Mouse (Mus musculus) liver, adult 2 months (tissue): ENCODE data around the gene Dpt. TPM values are rescaled to one million over a fixed set of nuclear protein-coding genes. Genes with fewer than 3 reads are reported as not detected.

ENCODE experiments used
- DNase-seq: peaks from one replicate; pipeline ENCODE4 v3.0.0-alpha.2; 2011; ENCODE audit warnings: low read depth, low spot score; ENCODE audit errors: extremely low read depth
- H3K27ac ChIP-seq: fragments of 200-500 bp; replicated peaks from 2 replicates; pipeline ENCODE4 v1.5.1; 2012; ENCODE audit warnings: low read depth, mild to moderate bottlenecking, control low read depth, inconsistent platforms, low read length; ENCODE audit not compliant: insufficient read depth
- H3K27me3 ChIP-seq: fragments of 200-500 bp; 2 replicates; pipeline ENCODE4 v1.6.1; 2012; ENCODE audit warnings: mild to moderate bottlenecking, moderate library complexity, low read length, inconsistent platforms; ENCODE audit not compliant: control insufficient read depth, insufficient read depth
- H3K36me3 ChIP-seq: fragments of 200-500 bp; 2 replicates; pipeline ENCODE4 v1.6.1; 2012; ENCODE audit warnings: low read length, inconsistent platforms; ENCODE audit not compliant: control insufficient read depth, insufficient read depth
- H3K4me1 ChIP-seq: fragments of 200-500 bp; 2 replicates; pipeline ENCODE4 v1.6.1; 2011; ENCODE audit warnings: low read length; ENCODE audit not compliant: control insufficient read depth, insufficient read depth
- H3K4me3 ChIP-seq: fragments of 200-500 bp; 2 replicates; pipeline ENCODE4 v1.5.1; 2011; ENCODE audit warnings: low read depth, mild to moderate bottlenecking, control low read depth, low read length, moderate library complexity; ENCODE audit not compliant: insufficient read depth
- H3K79me2 ChIP-seq: fragments of 200-500 bp; 2 replicates; pipeline ENCODE4 v1.6.1; 2012; ENCODE audit warnings: inconsistent platforms, mild to moderate bottlenecking, low read length, moderate library complexity; ENCODE audit not compliant: control insufficient read depth, insufficient read depth
- H3K9ac ChIP-seq: fragments of 200-500 bp; 2 replicates; pipeline ENCODE4 v1.6.1; 2012; ENCODE audit warnings: low read depth, mild to moderate bottlenecking, control low read depth, inconsistent platforms, low read length
- CTCF ChIP-seq: fragments of 200-500 bp; IDR thresholded peaks from 2 replicates; pipeline ENCODE4 v1.5.1; 2011; ENCODE audit warnings: low read depth, low read length, control low read depth
- POLR2A ChIP-seq: fragments of 200-500 bp; IDR thresholded peaks from 2 replicates; pipeline ENCODE4 v1.6.1; 2011; ENCODE audit warnings: low read length, control low read depth; ENCODE audit not compliant: insufficient read depth; ENCODE audit errors: extremely low read depth
- WGBS: fragments of 180-500 bp; shearing (Covaris S2); methylation state at CpG from one replicate; pipeline ENCODE4 v1.1.7; 2018; 5-methylcytosine and 5-hydroxymethylcytosine counted together
- polyA plus RNA-seq: library from polyadenylated mRNA; depleted of rRNA; stranded (reverse); fragments of >200 nt; gene quantifications from 2 replicates; pipeline ENCODE4 v1.2.3, GENCODE M21; 2012
- total RNA-seq: library from RNA; depleted of rRNA; stranded (reverse); fragments of >200 nt; gene quantifications from 2 replicates; pipeline ENCODE4 v1.2.3, GENCODE M21; 2014

Gene Dpt
- total and polyA plus RNA-seq, 2 experiments: 2.5 to 5.2 TPM

DNA sequence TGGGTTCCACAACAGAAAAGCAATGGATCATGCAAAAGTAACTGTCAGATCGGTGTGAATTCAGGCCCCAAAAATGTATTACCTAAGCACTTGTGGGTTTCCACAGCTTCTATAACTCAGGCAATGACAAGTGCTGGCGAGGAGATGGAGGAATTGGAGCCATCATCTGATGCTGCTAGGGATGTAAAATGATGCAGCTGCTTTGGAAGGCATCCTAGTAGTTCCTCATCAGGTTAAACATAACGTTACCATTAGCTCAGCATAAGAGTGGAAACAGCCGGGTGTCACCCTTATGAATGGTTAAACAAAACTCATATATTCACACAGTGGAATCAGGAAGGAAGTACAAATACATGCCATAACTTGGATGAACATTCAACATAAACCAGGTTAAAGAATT, 3.4 kb upstream of the Dpt start:
- 85% methylated on average over 4 of the region's 4 CpGs for WGBS
- Histone ChIP-seq H3K79me2 (no peaks in the 10 kb centered on the region), H3K9ac (no peak overlapping the region), H3K27me3 (no peaks in the 10 kb centered on the region), H3K4me1 (peaks cover 3% of the 10 kb centered on the region; the same call in 1 of the 2 replicates), H3K27ac (no peak overlapping the region), H3K36me3 (no peaks in the 10 kb centered on the region), H3K4me3 (no peak overlapping the region)
- DNase-seq: no peak
- no peak for TF ChIP-seq CTCF
- no peak for TF ChIP-seq POLR2A

DNA sequence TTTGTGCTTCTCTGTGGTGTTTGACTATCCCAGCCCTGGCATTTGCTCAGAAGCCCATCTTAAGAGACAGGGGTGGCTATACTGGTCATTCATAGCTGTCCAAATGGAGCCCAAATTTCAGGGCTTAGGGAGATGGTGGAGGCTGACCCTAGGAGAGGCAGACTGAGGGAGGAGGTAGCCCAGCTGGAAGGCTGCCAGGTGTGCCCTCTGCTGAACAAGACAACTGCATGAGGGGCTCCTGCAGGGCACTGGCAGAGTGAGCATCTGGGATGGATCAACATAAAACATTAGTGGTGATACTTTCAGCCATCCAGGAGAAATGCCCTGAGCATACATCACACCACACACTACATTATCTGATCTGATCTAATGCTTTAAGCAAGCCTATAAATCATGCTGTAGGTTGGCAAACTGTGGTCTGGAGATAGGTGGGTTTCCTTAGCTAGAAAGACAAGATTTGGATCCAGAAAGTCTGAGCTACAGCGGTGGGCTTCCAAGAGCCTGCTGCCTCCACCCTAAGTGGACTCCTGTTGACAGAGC, 1.4 kb downstream of the Dpt start:
- Histone ChIP-seq H3K27ac (no peak overlapping the region), H3K4me3 (no peak overlapping the region), H3K36me3 (no peaks in the 10 kb centered on the region), H3K27me3 (no peaks in the 10 kb centered on the region), H3K9ac (no peak overlapping the region), H3K4me1 (no peaks in the 10 kb centered on the region), H3K79me2 (no peaks in the 10 kb centered on the region)
- DNase-seq: no peak
- no peak for TF ChIP-seq POLR2A
- no peak for TF ChIP-seq CTCF
- 97% methylated on average over 1 of the region's 1 CpGs for WGBS

DNA sequence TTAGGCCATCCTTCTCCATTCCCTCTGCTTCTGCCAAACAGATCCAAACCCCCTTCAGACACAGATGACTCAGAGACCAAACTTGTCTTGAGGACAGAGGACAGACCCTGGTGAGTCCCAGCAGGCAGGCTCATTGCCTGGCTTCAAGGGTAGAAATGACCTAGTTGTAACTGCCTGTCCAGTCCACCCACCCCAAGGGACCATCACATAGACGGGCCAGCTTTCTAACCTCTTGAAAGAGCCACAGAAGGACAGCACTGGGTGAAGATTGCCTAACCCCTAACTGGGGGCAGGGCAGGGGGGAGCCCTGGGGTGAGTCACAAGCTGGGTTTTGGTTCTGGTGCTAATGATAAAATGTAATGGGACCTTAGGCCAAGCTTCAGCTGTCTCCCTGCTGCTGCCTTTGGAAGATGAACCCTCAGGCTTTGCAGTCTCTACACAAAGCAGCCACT, 2.1 kb downstream of the Dpt start:
- no peaks in the 10 kb centered on the region for H3K36me3 ChIP-seq
- 47% methylated on average over 1 of the region's 1 CpGs for WGBS

DNA sequence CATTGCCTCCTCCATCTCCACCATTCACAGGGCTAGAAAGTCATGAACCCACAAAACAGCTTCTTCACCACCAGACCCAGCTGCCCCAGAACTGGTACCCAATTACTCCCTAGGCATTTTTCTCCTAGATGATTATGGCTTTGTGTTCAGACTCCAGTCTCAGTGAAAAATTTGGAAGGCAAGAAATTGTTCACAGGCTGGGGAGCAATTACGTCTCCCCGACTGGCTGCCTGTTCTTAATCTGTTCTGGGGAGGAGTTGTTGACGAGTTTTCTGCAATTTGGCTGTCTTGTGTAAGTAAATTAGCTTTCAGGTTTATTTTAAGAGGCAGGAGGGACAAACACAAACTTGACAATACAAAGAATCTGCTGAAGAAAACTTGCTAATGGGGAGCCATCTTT, 2.7 kb downstream of the Dpt start:
- TF ChIP-seq POLR2A (no peak), CTCF (no peak)

More for the DNA sequence above, 2.1 kb downstream of the Dpt start:
- Histone ChIP-seq H3K79me2 (no peaks in the 10 kb centered on the region), H3K9ac (no peak overlapping the region), H3K4me1 (no peaks in the 10 kb centered on the region), H3K27ac (no peak overlapping the region), H3K27me3 (no peaks in the 10 kb centered on the region), H3K4me3 (no peak overlapping the region)
- no peak for DNase-seq
- TF ChIP-seq POLR2A (no peak), CTCF (no peak)

DNA sequence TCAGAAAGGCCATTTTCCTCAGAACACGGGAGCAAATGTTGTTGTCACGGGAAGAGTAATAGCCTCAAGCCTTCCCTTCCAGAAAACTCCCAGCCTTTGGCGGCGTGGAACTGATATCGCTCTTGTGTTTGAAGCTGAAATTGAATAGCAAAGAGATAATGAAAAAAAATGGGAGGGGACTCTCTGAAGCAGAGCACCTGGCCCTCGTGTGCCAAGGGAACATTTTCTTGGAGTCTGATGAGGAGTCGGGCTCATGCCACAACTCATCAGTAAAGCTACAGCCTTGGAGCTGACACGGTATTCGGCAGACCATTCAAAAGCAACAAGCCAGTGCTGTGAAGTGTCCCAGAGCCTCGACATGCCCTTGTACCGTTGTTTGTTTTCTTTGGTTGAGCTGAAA, 7.8 kb downstream of the Dpt start:
- TF ChIP-seq POLR2A (no peak), CTCF (no peak)
- DNase-seq: no peak
- Histone ChIP-seq H3K27ac (no peak overlapping the region), H3K9ac (no peak overlapping the region), H3K4me3 (no peak overlapping the region), H3K36me3 (no peaks in the 10 kb centered on the region), H3K4me1 (no peaks in the 10 kb centered on the region), H3K27me3 (no peaks in the 10 kb centered on the region), H3K79me2 (no peaks in the 10 kb centered on the region)
- WGBS: 66% methylated on average over 11 of the region's 11 CpGs

More for the DNA sequence above, 2.7 kb downstream of the Dpt start:
- no peaks in the 10 kb centered on the region for H3K36me3 ChIP-seq
- H3K4me1 ChIP-seq: no peaks in the 10 kb centered on the region
- H3K27me3 ChIP-seq: no peaks in the 10 kb centered on the region
- WGBS: 89% methylated on average over 3 of the region's 3 CpGs
- no peak overlapping the region for H3K4me3 ChIP-seq
- no peak overlapping the region for H3K27ac ChIP-seq
- H3K9ac ChIP-seq: no peak overlapping the region
- no peak for DNase-seq
- H3K79me2 ChIP-seq: no peaks in the 10 kb centered on the region

DNA sequence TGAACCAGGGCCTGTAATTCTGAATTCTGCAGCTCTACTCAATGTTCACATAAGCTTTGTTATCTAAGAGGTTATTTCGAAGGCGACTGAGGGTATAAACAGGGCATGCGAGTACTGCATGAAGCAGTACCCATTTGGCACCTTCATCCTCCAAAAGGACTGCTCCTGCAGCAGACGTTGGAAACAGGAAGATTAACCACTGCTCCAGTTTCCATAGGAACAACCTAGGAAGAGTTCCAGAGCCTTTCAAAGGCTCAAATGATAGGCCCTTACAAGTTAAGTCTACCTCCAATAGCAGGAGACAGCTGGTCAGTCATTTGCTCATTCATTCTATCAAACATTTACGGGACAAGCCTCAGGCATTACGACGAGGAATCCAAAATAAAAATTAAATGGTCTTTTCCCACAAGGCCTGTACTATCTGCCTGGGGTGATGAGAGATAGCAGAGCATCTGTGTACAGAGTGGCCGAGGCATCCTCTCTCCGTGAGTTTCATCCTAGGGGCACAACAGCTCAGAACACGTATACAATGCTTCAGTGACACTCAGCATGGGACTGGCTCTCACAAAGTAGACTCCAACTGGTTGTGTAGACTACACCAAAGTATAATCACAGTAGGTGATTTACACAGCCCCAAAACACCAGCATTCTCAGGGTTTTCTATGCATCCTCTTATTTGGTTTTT, 8.4 kb downstream of the Dpt start:
- Histone ChIP-seq H3K27me3 (no peaks in the 10 kb centered on the region), H3K9ac (no peak overlapping the region), H3K27ac (no peak overlapping the region), H3K36me3 (no peaks in the 10 kb centered on the region), H3K4me1 (no peaks in the 10 kb centered on the region), H3K4me3 (no peak overlapping the region), H3K79me2 (no peaks in the 10 kb centered on the region)
- DNase-seq: no peak
- 85% methylated on average over 10 of the region's 10 CpGs for WGBS
- TF ChIP-seq CTCF (no peak), POLR2A (no peak)
